Mouse (Mus musculus) cerebellum, adult 2 months (tissue): ENCODE results near the gene Gja1. TPM values are rescaled to one million over a fixed set of nuclear protein-coding genes. Genes with fewer than 3 reads are reported as not detected.

Experiments used
- DNase-seq, 2 experiments: peaks; one replicate each; pipeline ENCODE4 v3.0.0; 2021
- H3K27ac ChIP-seq: fragments of 200-500 bp; 2 replicates; pipeline ENCODE4 v1.5.1; 2012; ENCODE audit warnings: low read length, control low read depth, inconsistent platforms; ENCODE audit not compliant: insufficient read depth
- H3K27me3 ChIP-seq: fragments of 200-500 bp; 2 replicates; pipeline ENCODE4 v1.6.1; 2012; ENCODE audit warnings: inconsistent platforms, mild to moderate bottlenecking, low read length, moderate library complexity; ENCODE audit not compliant: control insufficient read depth, insufficient read depth
- H3K4me1 ChIP-seq: fragments of 200-500 bp; 2 replicates; pipeline ENCODE4 v1.6.1; 2011; ENCODE audit warnings: low read length; ENCODE audit not compliant: control insufficient read depth, insufficient read depth
- H3K4me3 ChIP-seq: fragments of 200-500 bp; replicated peaks from 2 replicates; pipeline ENCODE3; 2011; ENCODE audit warnings: mild to moderate bottlenecking, low read depth, low read length, control low read depth; ENCODE audit not compliant: insufficient read depth
- CTCF ChIP-seq: fragments of 200-500 bp; IDR thresholded peaks from 2 replicates; pipeline ENCODE4 v1.5.1; 2011; ENCODE audit warnings: low read depth, mild to moderate bottlenecking, control low read depth, low read length, moderate library complexity, borderline replicate concordance; ENCODE audit not compliant: insufficient read depth
- POLR2A ChIP-seq: fragments of 200-500 bp; IDR thresholded peaks from 2 replicates; pipeline ENCODE4 v1.6.1; 2011; ENCODE audit warnings: low read length, control low read depth, borderline replicate concordance; ENCODE audit not compliant: insufficient read depth
- WGBS: fragments of 180-500 bp; shearing (Covaris S2); methylation state at CpG from one replicate; pipeline ENCODE4 v1.1.7; 2018; 5-methylcytosine and 5-hydroxymethylcytosine counted together
- polyA plus RNA-seq: library from polyadenylated mRNA; depleted of rRNA; stranded (reverse); fragments of >200 nt; gene quantifications from 2 replicates; pipeline ENCODE4 v1.2.3, GENCODE M21; 2012; rRNA removed

Gene Gja1
- polyA plus RNA-seq, 1 experiment = 97.8 TPM

DNA sequence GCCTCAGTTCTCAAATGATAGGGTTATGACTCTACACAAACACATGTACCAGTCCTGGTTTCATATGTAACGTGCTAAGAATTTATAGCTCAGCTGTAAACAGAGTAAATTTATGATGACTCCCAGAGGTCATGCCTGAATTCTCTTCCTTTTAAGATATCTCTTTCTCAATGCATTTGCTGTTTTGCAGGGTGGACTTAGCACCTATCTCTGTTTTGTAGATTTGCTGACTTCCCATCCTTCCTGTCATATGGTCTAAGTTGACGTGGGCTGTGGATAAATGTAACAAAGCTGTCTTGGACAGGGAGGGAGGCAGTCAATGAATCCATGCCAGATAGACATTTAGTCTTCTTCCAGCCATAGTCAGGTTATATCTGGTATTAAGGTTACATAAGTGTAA, 67.3 kb downstream of the Gja1 start:
- Histone ChIP-seq H3K27me3 (no peaks in the 10 kb centered on the region), H3K4me3 (no peak overlapping the region), H3K4me1 (no peaks in the 10 kb centered on the region), H3K27ac (no peak overlapping the region)
- DNase-seq = no peak
- 79% methylated on average over 2 of the region's 2 CpGs for WGBS
- TF ChIP-seq CTCF (no peak), POLR2A (no peak)

DNA sequence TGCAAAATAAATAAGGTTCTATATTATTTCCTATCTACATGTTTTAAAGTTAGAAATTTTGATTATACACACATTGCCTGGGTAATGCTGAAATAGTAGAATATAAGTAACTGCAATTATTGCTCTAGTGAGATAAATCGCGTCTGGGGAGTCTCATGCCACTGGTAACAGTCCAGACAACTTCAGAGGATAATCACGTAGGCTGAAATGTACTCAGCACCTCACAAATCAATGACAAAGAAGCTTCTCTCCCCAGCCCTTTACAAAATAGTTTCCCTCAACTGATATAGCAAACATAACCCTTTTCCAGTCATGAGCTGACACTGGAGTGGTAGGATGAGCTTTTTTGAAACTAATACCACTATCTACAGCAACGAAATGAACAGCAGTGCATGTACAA, 71.9 kb downstream of the Gja1 start:
- H3K4me1 ChIP-seq = no peaks in the 10 kb centered on the region
- no peak overlapping the region for H3K27ac ChIP-seq
- no peak overlapping the region for H3K4me3 ChIP-seq
- DNase-seq = no peak
- no peaks in the 10 kb centered on the region for H3K27me3 ChIP-seq
- TF ChIP-seq CTCF (no peak), POLR2A (no peak)
- 91% methylated on average over 4 of the region's 4 CpGs for WGBS

Other genes with a start within 250 kb of the Gja1 start
- 3.5 TPM in 2 replicates for gene Tbc1d32, start 148.6 kb upstream of the Gja1 start, polyA plus RNA-seq